8 mouse cellular contexts compared by ENCODE assay signal in genomic region chr11:120489054-120489761, GRCm38 (mm10). TPM values are rescaled to one million over a fixed set of nuclear protein-coding genes. Genes with fewer than 3 reads are reported as not detected.
A peak's percentile ranks its signal among the peaks of the same experiment; 100 is the strongest.
DNase-seq lines count a peak whose midpoint lies in the region; ATAC-seq and TF ChIP-seq lines count a peak whose summit lies in the region.

No protein-coding gene starts in this region.

- TF ChIP-seq EP300 in MEL (IDR thresholded peaks at IDR 0.05; ENCODE audit: low read depth in 1 of 2, low read length in 2 of 2) = no peak

- peak in 1 of 2 experiments; percentile 58; a peak in 2 of 4 replicates for TF ChIP-seq POLR2A in MEL (IDR thresholded peaks at IDR 0.05; ENCODE audit: control insufficient read depth in 1 of 2, insufficient read depth in 1 of 2, low read depth in 1 of 2, low read length in 2 of 2, poor library complexity in 1 of 2)
- TF ChIP-seq POLR2A in bone marrow macrophage, adult 2 months (IDR thresholded peaks at IDR 0.05; ENCODE audit: borderline replicate concordance, low read depth, low read length) = no peak

- peaks cover 7 to 21% of the 10 kb centered on the region in 2 experiments for H3K36me3 ChIP-seq in MEL (ENCODE audit: control insufficient read depth in 1 of 2, insufficient read depth in 2 of 2, low read length in 2 of 2)
- H3K36me3 ChIP-seq in embryonic facial prominence, embryonic 15.5 days = peaks cover 26% of the 10 kb centered on the region
- peaks cover 37% of the 10 kb centered on the region for H3K36me3 ChIP-seq in heart, embryonic 15.5 days
- H3K36me3 ChIP-seq in liver, embryonic 16.5 days (ENCODE audit: control insufficient read depth, insufficient read depth) = peaks cover 10% of the 10 kb centered on the region

- no peak overlapping the region for H3K27ac ChIP-seq in MEL (ENCODE audit: control insufficient read depth, low read depth, low read length)
- 0 out of 2 replicates have a peak overlapping the region, but pooled peaks have one; percentile 21 for H3K27ac ChIP-seq in bone marrow macrophage, adult 2 months (ENCODE audit: insufficient read depth, low read depth, low read length)
- peak overlapping the region; percentile 8; the same call in 1 of the 2 replicates for H3K27ac ChIP-seq in embryonic facial prominence, embryonic 15.5 days (replicated peaks)
- 0 out of 2 replicates have a peak overlapping the region, but pooled peaks have one; percentile 14 for H3K27ac ChIP-seq in heart, embryonic 15.5 days
- peak overlapping the region; percentile 50 for H3K27ac ChIP-seq in liver, embryonic 16.5 days (ENCODE audit: low read length)

- H3K4me1 ChIP-seq in MEL (ENCODE audit: control insufficient read depth in 1 of 2, insufficient read depth in 2 of 2, low read length in 2 of 2) = peaks cover 3 to 26% of the 10 kb centered on the region in 2 experiments; a peak in 3 of 4 replicates
- peaks cover 30% of the 10 kb centered on the region for H3K4me1 ChIP-seq in bone marrow macrophage, adult 2 months (ENCODE audit: control insufficient read depth, insufficient read depth, low read length)
- H3K4me1 ChIP-seq in embryonic facial prominence, embryonic 15.5 days = peaks cover 48% of the 10 kb centered on the region
- H3K4me1 ChIP-seq in heart, embryonic 15.5 days (replicated peaks) = peaks cover 48% of the 10 kb centered on the region
- peaks cover 53% of the 10 kb centered on the region for H3K4me1 ChIP-seq in liver, embryonic 16.5 days (ENCODE audit: control insufficient read depth, low read depth, low read length)

- no peaks in the 10 kb centered on the region for H3K9me3 ChIP-seq in MEL (replicated peaks; ENCODE audit: insufficient read depth, low read length)
- H3K9me3 ChIP-seq in embryonic facial prominence, embryonic 15.5 days (replicated peaks) = no peaks in the 10 kb centered on the region
- no peaks in the 10 kb centered on the region for H3K9me3 ChIP-seq in heart, embryonic 15.5 days (replicated peaks)
- no peaks in the 10 kb centered on the region for H3K9me3 ChIP-seq in liver, embryonic 16.5 days (replicated peaks; ENCODE audit: control insufficient read depth, low read length)

- 0 out of 2 replicates have a peak, but pooled peaks have one; percentile 4 for ATAC-seq in embryonic facial prominence, embryonic 15.5 days (ENCODE audit: insufficient number of reproducible peaks, low FRiP score, low TSS enrichment, low read depth)
- ATAC-seq in heart, embryonic 15.5 days (replicated peaks; ENCODE audit: insufficient number of reproducible peaks, insufficient read depth, low FRiP score, low read depth) = 0 out of 2 replicates have a peak, but pooled peaks have one; percentile 10
- peak; percentile 64 for ATAC-seq in liver, embryonic 16.5 days (ENCODE audit: low read depth)
- ATAC-seq in neutrophil, adult 5-6 weeks (ENCODE audit: extremely low read depth, insufficient number of reproducible peaks, low FRiP score, poor library complexity, severe bottlenecking) = peak; percentile 60
- no peak for ATAC-seq in activated CD4-positive, CD25-positive, alpha-beta regulatory T cell, adult 4 months

- peaks cover 48% of the 10 kb centered on the region for H3K79me2 ChIP-seq in MEL (ENCODE audit: control insufficient read depth, insufficient read depth, low read length, poor library complexity)

- H3K4me3 ChIP-seq in MEL (ENCODE audit: control insufficient read depth in 1 of 2, insufficient read depth in 1 of 2, low read depth in 2 of 2, low read length in 2 of 2) = no peak overlapping the region
- H3K4me3 ChIP-seq in bone marrow macrophage, adult 2 months (ENCODE audit: insufficient read depth, low read length) = no peak overlapping the region
- H3K4me3 ChIP-seq in embryonic facial prominence, embryonic 15.5 days (replicated peaks) = no peak overlapping the region
- no peak overlapping the region for H3K4me3 ChIP-seq in heart, embryonic 15.5 days
- no peak overlapping the region for H3K4me3 ChIP-seq in liver, embryonic 16.5 days (ENCODE audit: low read depth, low read length)

- peak; percentile 84 for TF ChIP-seq RAD21 in MEL (IDR thresholded peaks at IDR 0.05; ENCODE audit: low read depth, low read length)

- no peak overlapping the region for H3K4me2 ChIP-seq in embryonic facial prominence, embryonic 15.5 days (replicated peaks)
- H3K4me2 ChIP-seq in heart, embryonic 15.5 days = no peak overlapping the region
- H3K4me2 ChIP-seq in liver, embryonic 16.5 days (ENCODE audit: low read depth, low read length) = no peak overlapping the region

- peak; percentile 95 for DNase-seq in MEL (ENCODE audit: low read depth, low spot score)
- DNase-seq in kidney, postnatal 36 days = peak; percentile 84 to 93

- 59% methylated on average over 4 of the region's 4 CpGs for WGBS in embryonic facial prominence, embryonic 15.5 days
- WGBS in heart, embryonic 15.5 days = 57% methylated on average over 4 of the region's 4 CpGs
- 49% methylated on average over 4 of the region's 4 CpGs for WGBS in liver, embryonic 16.5 days (ENCODE audit: insufficient replicate concordance)

- no peaks in the 10 kb centered on the region for H3K27me3 ChIP-seq in MEL (ENCODE audit: control insufficient read depth in 1 of 2, insufficient read depth in 2 of 2, low read length in 2 of 2)
- no peaks in the 10 kb centered on the region for H3K27me3 ChIP-seq in embryonic facial prominence, embryonic 15.5 days
- no peaks in the 10 kb centered on the region for H3K27me3 ChIP-seq in heart, embryonic 15.5 days
- no peaks in the 10 kb centered on the region for H3K27me3 ChIP-seq in liver, embryonic 16.5 days (ENCODE audit: control insufficient read depth, insufficient read depth, low read depth, low read length)

- TF ChIP-seq CTCF in MEL (IDR thresholded peaks at IDR 0.05 in 2 of 3, conservative IDR thresholded peaks at IDR 0.05 in 1 of 3; ENCODE audit: control insufficient read depth in 1 of 3, insufficient read depth in 1 of 3, low read depth in 2 of 3, low read length in 3 of 3, poor library complexity in 1 of 3, severe bottlenecking in 1 of 3) = peak; percentile 89 to 94 (median 94)
- peak; percentile 86 for TF ChIP-seq CTCF in bone marrow macrophage, adult 2 months (IDR thresholded peaks at IDR 0.05; ENCODE audit: low read depth, low read length)

- no peak overlapping the region for H3K9ac ChIP-seq in MEL (ENCODE audit: control insufficient read depth, low read depth, low read length, poor library complexity, severe bottlenecking)
- no peak overlapping the region for H3K9ac ChIP-seq in embryonic facial prominence, embryonic 15.5 days
- H3K9ac ChIP-seq in heart, embryonic 15.5 days = no peak overlapping the region
- H3K9ac ChIP-seq in liver, embryonic 16.5 days (ENCODE audit: low read depth, low read length) = no peak overlapping the region

RNA-seq across cellular contexts. Expression of gene Slc25a10, which starts 2.4 kb away (rescaled TPM):
- 40.4 and 52.0 TPM in 2 replicates for total RNA-seq in MEL (2012; rRNA removed)
- 10 to 100 TPM in 1 of 2 experiments, not detected in 1; 53.6 TPM for polyA plus RNA-seq in MEL (2012; ENCODE audit: insufficient read depth in 1 of 2, insufficient read length in 2 of 2, low read depth in 1 of 2, low replicate concordance in 2 of 2, missing spikeins in 1 of 2)
- 62.9 and 65.6 TPM in 2 replicates for polyA plus RNA-seq in bone marrow macrophage, adult 2 months (2012; ENCODE audit: insufficient read depth, insufficient read length, missing spikeins)
- 47.3 and 53.6 TPM in 2 replicates for polyA plus RNA-seq in embryonic facial prominence, embryonic 15.5 days (2015; fragmentation: Nextera tagmentation; extraction: Ambion mirVana)
- polyA plus RNA-seq in heart, embryonic 15.5 days (2015; fragmentation: Nextera tagmentation; extraction: Ambion mirVana) = 32.1 and 45.0 TPM in 2 replicates
- 37.0 and 38.9 TPM in 2 replicates for polyA plus RNA-seq in liver, embryonic 16.5 days (2015; fragmentation: Nextera tagmentation; extraction: Ambion mirVana)
- 5.0 and 7.9 TPM in 2 replicates for total RNA-seq in neutrophil, adult 5-6 weeks (2017)
- polyA plus RNA-seq in activated CD4-positive, CD25-positive, alpha-beta regulatory T cell, adult 4 months (2017; shearing (Covaris generic)) = 10 to 100 TPM in 1 of 2 experiments, 1 to 10 TPM in 1; 9.7 to 12.3 TPM

RNA-seq across cellular contexts. Expression of gene Mrpl12, which starts 4.8 kb away (rescaled TPM):
- 401 and 457 TPM in 2 replicates for total RNA-seq in MEL (2012; rRNA removed)
- 100 to 1,000 TPM; 374 to 461 TPM for polyA plus RNA-seq in MEL (2012; ENCODE audit: insufficient read depth in 1 of 2, insufficient read length in 2 of 2, low read depth in 1 of 2, low replicate concordance in 2 of 2, missing spikeins in 1 of 2)
- polyA plus RNA-seq in bone marrow macrophage, adult 2 months (2012; ENCODE audit: insufficient read depth, insufficient read length, missing spikeins) = 43.3 and 46.7 TPM in 2 replicates
- 118 and 126 TPM in 2 replicates for polyA plus RNA-seq in embryonic facial prominence, embryonic 15.5 days (2015; fragmentation: Nextera tagmentation; extraction: Ambion mirVana)
- 203 and 218 TPM in 2 replicates for polyA plus RNA-seq in heart, embryonic 15.5 days (2015; fragmentation: Nextera tagmentation; extraction: Ambion mirVana)
- 81.5 and 83.1 TPM in 2 replicates for polyA plus RNA-seq in liver, embryonic 16.5 days (2015; fragmentation: Nextera tagmentation; extraction: Ambion mirVana)
- total RNA-seq in neutrophil, adult 5-6 weeks (2017) = 20.8 and 24.1 TPM in 2 replicates
- 10 to 100 TPM; 73.5 to 74.7 TPM for polyA plus RNA-seq in activated CD4-positive, CD25-positive, alpha-beta regulatory T cell, adult 4 months (2017; shearing (Covaris generic))

RNA-seq across cellular contexts. Expression of gene Arl16, which starts 21.8 kb away (rescaled TPM):
- 19.8 and 20.8 TPM in 2 replicates for total RNA-seq in MEL (2012; rRNA removed)
- polyA plus RNA-seq in MEL (2012; ENCODE audit: insufficient read depth in 1 of 2, insufficient read length in 2 of 2, low read depth in 1 of 2, low replicate concordance in 2 of 2, missing spikeins in 1 of 2) = 10 to 100 TPM in 1 of 2 experiments, not detected in 1; 20.0 TPM
- polyA plus RNA-seq in bone marrow macrophage, adult 2 months (2012; ENCODE audit: insufficient read depth, insufficient read length, missing spikeins) = 13.0 and 13.6 TPM in 2 replicates
- polyA plus RNA-seq in embryonic facial prominence, embryonic 15.5 days (2015; fragmentation: Nextera tagmentation; extraction: Ambion mirVana) = 57.1 and 57.8 TPM in 2 replicates
- polyA plus RNA-seq in heart, embryonic 15.5 days (2015; fragmentation: Nextera tagmentation; extraction: Ambion mirVana) = 26.7 and 37.5 TPM in 2 replicates
- polyA plus RNA-seq in liver, embryonic 16.5 days (2015; fragmentation: Nextera tagmentation; extraction: Ambion mirVana) = 12.4 and 12.5 TPM in 2 replicates
- 13.4 and 17.1 TPM in 2 replicates for total RNA-seq in neutrophil, adult 5-6 weeks (2017)
- polyA plus RNA-seq in activated CD4-positive, CD25-positive, alpha-beta regulatory T cell, adult 4 months (2017; shearing (Covaris generic)) = 10 to 100 TPM; 24.4 to 30.8 TPM

RNA-seq across cellular contexts. Expression of gene Ccdc137, which starts 31.3 kb away (rescaled TPM):
- 66.1 and 104 TPM in 2 replicates for total RNA-seq in MEL (2012; rRNA removed)
- polyA plus RNA-seq in MEL (2012; ENCODE audit: insufficient read depth in 1 of 2, insufficient read length in 2 of 2, low read depth in 1 of 2, low replicate concordance in 2 of 2, missing spikeins in 1 of 2) = 100 to 1,000 TPM in 1 of 2 experiments, not detected in 1; 116 TPM
- polyA plus RNA-seq in bone marrow macrophage, adult 2 months (2012; ENCODE audit: insufficient read depth, insufficient read length, missing spikeins) = 9.9 and 16.6 TPM in 2 replicates
- 32.4 and 38.5 TPM in 2 replicates for polyA plus RNA-seq in embryonic facial prominence, embryonic 15.5 days (2015; fragmentation: Nextera tagmentation; extraction: Ambion mirVana)
- 22.1 and 26.5 TPM in 2 replicates for polyA plus RNA-seq in heart, embryonic 15.5 days (2015; fragmentation: Nextera tagmentation; extraction: Ambion mirVana)
- 15.0 and 15.2 TPM in 2 replicates for polyA plus RNA-seq in liver, embryonic 16.5 days (2015; fragmentation: Nextera tagmentation; extraction: Ambion mirVana)
- total RNA-seq in neutrophil, adult 5-6 weeks (2017) = 35.0 and 48.6 TPM in 2 replicates
- 10 to 100 TPM; 15.6 to 22.7 TPM for polyA plus RNA-seq in activated CD4-positive, CD25-positive, alpha-beta regulatory T cell, adult 4 months (2017; shearing (Covaris generic))

RNA-seq across cellular contexts. Expression of gene Oxld1, which starts 31.3 kb away (rescaled TPM):
- total RNA-seq in MEL (2012; rRNA removed) = 15.9 and 17.6 TPM in 2 replicates
- 10 to 100 TPM in 1 of 2 experiments, not detected in 1; 17.5 TPM for polyA plus RNA-seq in MEL (2012; ENCODE audit: insufficient read depth in 1 of 2, insufficient read length in 2 of 2, low read depth in 1 of 2, low replicate concordance in 2 of 2, missing spikeins in 1 of 2)
- 11.4 and 15.4 TPM in 2 replicates for polyA plus RNA-seq in bone marrow macrophage, adult 2 months (2012; ENCODE audit: insufficient read depth, insufficient read length, missing spikeins)
- polyA plus RNA-seq in embryonic facial prominence, embryonic 15.5 days (2015; fragmentation: Nextera tagmentation; extraction: Ambion mirVana) = 14.0 and 15.5 TPM in 2 replicates
- polyA plus RNA-seq in heart, embryonic 15.5 days (2015; fragmentation: Nextera tagmentation; extraction: Ambion mirVana) = 18.1 and 21.4 TPM in 2 replicates
- polyA plus RNA-seq in liver, embryonic 16.5 days (2015; fragmentation: Nextera tagmentation; extraction: Ambion mirVana) = 9.1 and 9.3 TPM in 2 replicates
- total RNA-seq in neutrophil, adult 5-6 weeks (2017) = 5.9 and 9.5 TPM in 2 replicates
- polyA plus RNA-seq in activated CD4-positive, CD25-positive, alpha-beta regulatory T cell, adult 4 months (2017; shearing (Covaris generic)) = 1 to 10 TPM; 7.5 to 8.5 TPM
